Mouse (Mus musculus) gonadal fat pad, adult 2 months (tissue): Measurements from ENCODE around the gene Casz1. TPM values are rescaled to one million over a fixed set of nuclear protein-coding genes. Genes with fewer than 3 reads are reported as not detected.

Experiments
- DNase-seq: peaks from one replicate; pipeline ENCODE4 v3.0.0-alpha.2; 2012; ENCODE audit warnings: low read depth
- polyA plus RNA-seq: library from polyadenylated mRNA; depleted of rRNA; stranded (reverse); fragments of >200 nt; gene quantifications from 2 replicates; pipeline ENCODE4 v1.2.3, GENCODE M21; 2012

Gene Casz1
- polyA plus RNA-seq, 1 experiment = 6.1 TPM

GRCm38 (mm10) chr4:148968859-148969258, 164.6 kb downstream of the Casz1 start:
- DNase-seq = no peak

- no peak for DNase-seq
These were observed 165.4 kb downstream of the Casz1 start for GRCm38 (mm10) chr4:148969610-148970009.

GRCm38 (mm10) chr4:148970742-148971141, 166.5 kb downstream of the Casz1 start:
- DNase-seq = no peak

GRCm38 (mm10) chr4:148971613-148972242, 167.5 kb downstream of the Casz1 start:
- no peak for DNase-seq

GRCm38 (mm10) chr4:148972707-148973106, 168.5 kb downstream of the Casz1 start:
- DNase-seq = no peak

GRCm38 (mm10) chr4:148973387-148973786, 169.2 kb downstream of the Casz1 start:
- DNase-seq = no peak

- DNase-seq = no peak
These were observed 170.6 kb downstream of the Casz1 start for GRCm38 (mm10) chr4:148974833-148975232.

GRCm38 (mm10) chr4:148978221-148978855, 174.1 kb downstream of the Casz1 start:
- no peak for DNase-seq

GRCm38 (mm10) chr4:148978926-148979325, 174.7 kb downstream of the Casz1 start:
- no peak for DNase-seq

- no peak for DNase-seq
These were observed 175.6 kb downstream of the Casz1 start for GRCm38 (mm10) chr4:148979837-148980236.

- no peak for DNase-seq
These were observed 178.0 kb downstream of the Casz1 start for GRCm38 (mm10) chr4:148982274-148982673.

GRCm38 (mm10) chr4:148984701-148985540, 180.7 kb downstream of the Casz1 start:
- no peak for DNase-seq

GRCm38 (mm10) chr4:148985541-148986476, 181.6 kb downstream of the Casz1 start:
- no peak for DNase-seq

GRCm38 (mm10) chr4:148990038-148990437, 185.8 kb downstream of the Casz1 start:
- DNase-seq = no peak

- DNase-seq = no peak
These were observed 189.7 kb downstream of the Casz1 start for GRCm38 (mm10) chr4:148993948-148994347.

- no peak for DNase-seq
These were observed 196.5 kb downstream of the Casz1 start for GRCm38 (mm10) chr4:149000746-149001145.

- no peak for DNase-seq
These were observed 197.3 kb downstream of the Casz1 start for GRCm38 (mm10) chr4:149001515-149001914.

GRCm38 (mm10) chr4:149002441-149003093, 198.3 kb downstream of the Casz1 start:
- no peak for DNase-seq
